Mouse (Mus musculus): ENCODE data around the gene Fuca2. TPM values are rescaled to one million over a fixed set of nuclear protein-coding genes. Genes with fewer than 3 reads are reported as not detected.

Fuca2 gene
- total RNA-seq (2023) = 29.4 to 33.1 TPM (median 32.3 TPM) in 4 replicates

DNA sequence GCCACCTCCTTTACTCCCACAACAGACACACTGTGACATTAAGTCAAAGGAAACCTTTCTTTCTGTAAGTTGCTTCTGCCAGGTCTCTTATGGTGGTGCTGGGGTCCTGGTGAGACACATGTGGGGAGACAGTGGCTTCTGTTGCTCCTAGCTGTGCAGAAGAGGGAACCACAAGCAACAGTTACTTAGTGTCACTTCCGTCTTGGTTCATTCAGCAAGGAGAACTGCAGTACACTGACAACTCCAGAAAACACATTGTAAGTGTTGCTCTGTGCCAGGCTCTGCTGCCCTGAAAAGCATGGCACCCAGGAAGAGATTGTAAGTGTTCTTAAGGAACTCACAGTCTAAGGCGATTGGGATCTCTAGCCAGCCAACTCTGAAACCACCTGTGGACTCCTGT lies at the start of gene Fuca2:
Gene Fuca2 (plus strand): TSS at position 210 of the 400 bp plus-strand sequence.

DNA sequence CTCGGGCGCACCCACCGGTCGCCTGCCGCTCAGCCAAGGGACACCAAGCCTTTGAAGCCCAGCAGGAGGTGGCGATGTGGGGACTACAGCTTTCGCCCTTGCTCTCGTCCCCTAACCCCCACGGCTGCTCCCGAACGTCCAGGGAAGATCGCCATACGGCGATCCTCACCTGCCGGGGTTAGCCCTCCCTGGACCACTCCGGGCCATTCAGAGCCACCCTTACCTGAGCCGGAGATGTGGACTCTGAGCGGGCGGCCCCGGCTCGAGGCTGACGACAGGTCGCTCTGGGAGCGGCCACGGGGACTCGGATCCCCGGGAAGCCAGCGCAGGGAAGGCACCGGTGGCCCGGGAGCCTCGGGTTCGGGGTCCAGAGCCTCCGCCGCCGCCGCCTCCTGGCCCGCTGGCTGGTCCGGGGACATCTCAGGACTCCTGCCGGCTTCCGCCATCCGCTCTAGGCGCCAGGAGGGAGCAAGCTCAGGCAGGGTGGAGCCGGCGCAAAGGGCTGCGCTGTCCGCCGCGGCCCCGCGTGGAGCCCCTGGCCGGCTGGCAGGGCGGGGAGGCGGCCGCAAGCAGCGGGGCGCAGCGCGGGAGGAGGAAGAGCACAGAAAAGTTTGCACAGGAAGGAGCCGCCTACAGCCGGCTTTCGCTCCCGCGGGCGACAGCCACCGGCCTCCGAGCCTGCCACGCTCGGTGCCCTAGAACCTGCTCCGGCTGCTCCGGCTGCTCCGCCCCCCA lies 25.3 kb upstream of the Fuca2 start, which contains the start of gene Phactr2:
Gene Phactr2 (minus strand): TSS at position 580 of the 735 bp plus-strand sequence.

DNA sequence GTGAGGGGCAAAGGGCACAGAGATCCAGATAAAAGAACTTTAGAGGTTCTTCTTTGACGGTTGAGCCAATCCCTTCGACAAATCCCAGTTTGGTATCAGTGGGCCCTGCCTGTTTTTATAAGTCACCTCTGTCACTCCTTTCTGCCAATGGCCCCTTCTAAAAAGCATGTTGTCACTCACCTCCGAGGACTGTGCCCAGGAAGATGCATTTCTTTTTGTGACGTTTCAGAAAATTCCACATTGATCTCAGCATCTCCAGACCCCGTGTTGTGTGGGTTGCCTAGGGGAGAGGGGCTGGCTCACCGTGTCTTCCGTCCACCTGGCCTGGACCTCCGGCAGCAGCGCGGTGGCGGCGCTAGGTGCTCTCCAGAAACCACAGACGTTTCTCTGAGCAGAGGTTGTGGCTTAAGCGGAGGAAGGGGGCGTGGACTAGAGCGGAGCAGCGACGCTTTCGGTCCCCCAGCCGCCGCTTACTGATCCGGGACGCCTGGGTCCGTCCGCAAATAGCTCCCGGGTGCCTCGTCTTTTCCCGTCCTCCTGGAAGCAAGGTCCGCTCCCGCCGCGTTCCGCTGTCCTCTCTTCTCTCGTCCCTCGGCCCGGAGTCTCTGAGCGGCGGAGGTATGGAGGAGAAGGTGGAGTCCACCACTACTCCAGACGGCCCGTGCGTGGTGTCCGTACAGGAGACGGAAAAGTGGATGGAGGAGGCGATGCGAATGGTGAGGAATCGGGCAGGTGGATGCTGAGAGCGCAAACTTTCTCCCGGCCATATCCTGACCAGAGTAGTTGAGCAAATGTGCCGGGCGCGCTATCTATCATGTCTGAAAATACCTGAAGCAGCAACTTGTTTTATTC lies 53.5 kb downstream of the Fuca2 start, which contains the start of the genes Adat2 and Pex3:
Gene Adat2 (plus strand): TSS at position 249 of the 852 bp plus-strand sequence.
Gene Pex3 (minus strand): TSS at position 497 of the 852 bp plus-strand sequence.

Other genes starting within 250 kb of the Fuca2 start
- 0.56 to 0.94 TPM (median 0.69 TPM) in 4 replicates for gene Phactr2, start 25.1 kb upstream of the Fuca2 start, total RNA-seq (2023)
- 5.8 to 8.7 TPM (median 5.9 TPM) in 4 replicates for gene Adat2, start 53.4 kb downstream of the Fuca2 start, total RNA-seq (2023)
- 17.1 to 28.7 TPM (median 21.5 TPM) in 4 replicates for gene Pex3, start 53.6 kb downstream of the Fuca2 start, total RNA-seq (2023)

Measured in B cell, adult 62 days (primary cell).